Mouse (Mus musculus) regulatory T cell (primary cell): ENCODE data around the gene Trim63.

Source experiments
- in situ Hi-C: fragments of 300-600 bp; cut with MboI, MseI; formaldehyde crosslinking; loops from one replicate; pipeline ENCODE4 v1.15.1; 2025; ENCODE audit warnings: high pct_unique_total_duplicates

The Trim63 gene

DNA sequence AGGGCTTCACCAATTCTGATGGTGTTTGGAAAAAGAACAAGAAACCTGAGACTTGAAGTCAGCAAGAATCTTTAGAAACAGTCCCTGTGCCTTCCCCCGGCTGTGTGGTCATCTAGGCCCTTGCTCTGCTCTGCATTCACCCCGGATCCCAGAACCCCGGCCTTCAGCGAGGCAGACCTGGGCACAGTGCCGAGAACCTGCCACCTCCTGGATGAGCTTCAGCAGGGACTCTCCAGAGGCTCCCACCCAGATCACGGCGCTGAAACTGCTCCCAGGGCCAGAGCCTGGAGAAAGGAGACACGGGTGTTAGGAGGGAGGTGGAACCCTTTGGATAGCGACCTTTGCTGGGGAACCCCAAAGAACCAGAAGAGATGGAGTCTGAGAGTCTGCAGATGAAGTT lies 47.2 kb downstream of the Trim63 start:
- in situ Hi-C loops, result no loop called here

- in situ Hi-C loops, result no loop called here
Measured at GRCm38 (mm10) chr4:134362586-134362985, 47.7 kb downstream of the Trim63 start.

DNA sequence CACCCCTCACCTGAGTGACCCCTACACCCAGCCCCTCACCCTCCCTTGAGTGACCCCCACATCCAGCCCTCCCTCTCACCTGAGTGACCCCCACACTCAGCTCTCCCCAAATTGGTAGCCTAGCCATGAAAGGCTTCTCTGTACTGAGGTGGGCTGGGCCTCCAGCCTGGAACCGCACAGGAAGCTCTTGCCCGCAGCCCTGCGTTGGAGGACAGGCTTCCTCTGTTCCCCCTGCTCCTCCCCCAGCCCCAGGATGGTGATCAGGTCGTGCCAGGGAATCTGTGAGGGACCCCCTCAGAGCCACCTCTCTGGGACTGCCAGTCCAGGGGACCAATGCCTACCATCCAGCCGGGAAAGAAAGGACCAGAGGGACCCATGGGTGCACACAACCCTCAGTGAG lies 50.4 kb downstream of the Trim63 start:
- in situ Hi-C loops, result no loop called here

- in situ Hi-C loops, result loop anchor here (5.0 kb wide), 1 partner anchor 68 kb away; no protein-coding TSS in a partner anchor
Measured at GRCm38 (mm10) chr4:134370649-134371221, 55.8 kb downstream of the Trim63 start.

DNA sequence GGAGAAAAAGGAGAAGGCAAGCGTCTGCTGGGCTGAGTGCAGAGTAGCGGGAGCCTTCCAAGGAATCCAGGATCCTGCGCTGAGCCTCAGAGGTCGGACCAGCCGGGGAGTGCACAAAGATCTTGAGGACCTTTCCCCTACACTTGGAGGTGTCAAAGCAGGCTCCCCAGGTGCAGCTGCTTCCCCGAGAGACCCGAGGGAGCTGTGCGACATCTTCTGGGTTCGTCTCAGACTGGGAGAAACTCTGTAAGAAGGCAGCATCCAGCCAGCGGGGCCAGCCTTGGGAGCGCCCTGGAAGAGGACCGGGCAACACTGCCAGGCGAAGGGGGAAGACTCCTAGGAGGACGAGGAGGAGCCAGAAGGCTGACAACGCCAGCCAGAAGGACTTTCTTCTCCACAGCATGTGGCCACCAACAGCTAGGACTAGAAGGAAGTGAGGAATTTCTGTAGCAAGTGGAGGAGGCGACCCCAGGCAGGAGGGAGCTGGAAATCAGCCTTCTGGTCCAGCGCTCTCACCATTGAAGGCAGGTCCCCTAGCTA lies 56.5 kb downstream of the Trim63 start:
- in situ Hi-C loops, result loop anchor here (5.0 kb wide), 1 partner anchor 69 kb away; no protein-coding TSS in a partner anchor

DNA sequence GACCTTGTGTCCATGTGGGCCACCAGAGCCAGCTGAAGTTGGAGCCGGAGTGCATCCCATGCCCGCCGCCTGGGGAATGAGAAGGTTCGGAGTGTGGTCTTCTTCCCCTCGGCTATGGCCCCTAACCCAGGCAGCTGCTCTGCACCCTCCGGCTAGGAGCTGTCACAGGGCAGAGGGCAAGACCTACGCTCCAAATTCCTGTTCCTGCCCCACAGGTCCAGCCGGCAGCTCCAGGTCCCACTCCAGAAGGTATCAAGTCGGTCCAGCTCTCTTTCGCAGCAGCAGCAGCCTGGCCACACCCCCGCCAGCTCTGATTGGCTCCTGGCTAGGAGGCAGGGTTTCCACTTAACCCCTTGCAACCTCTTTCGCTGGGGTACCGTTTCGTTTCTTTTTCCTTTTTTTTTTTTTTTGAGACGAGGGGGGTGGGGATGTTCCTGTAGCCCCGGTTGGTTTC lies 57.4 kb downstream of the Trim63 start:
- in situ Hi-C loops, result loop anchor here (5.0 kb wide), 1 partner anchor 70 kb away; no protein-coding TSS in a partner anchor

- in situ Hi-C loops, result loop anchor here (5.0 kb wide), 1 partner anchor 71 kb away; no protein-coding TSS in a partner anchor
Measured at GRCm38 (mm10) chr4:134373295-134373694, 58.4 kb downstream of the Trim63 start.

DNA sequence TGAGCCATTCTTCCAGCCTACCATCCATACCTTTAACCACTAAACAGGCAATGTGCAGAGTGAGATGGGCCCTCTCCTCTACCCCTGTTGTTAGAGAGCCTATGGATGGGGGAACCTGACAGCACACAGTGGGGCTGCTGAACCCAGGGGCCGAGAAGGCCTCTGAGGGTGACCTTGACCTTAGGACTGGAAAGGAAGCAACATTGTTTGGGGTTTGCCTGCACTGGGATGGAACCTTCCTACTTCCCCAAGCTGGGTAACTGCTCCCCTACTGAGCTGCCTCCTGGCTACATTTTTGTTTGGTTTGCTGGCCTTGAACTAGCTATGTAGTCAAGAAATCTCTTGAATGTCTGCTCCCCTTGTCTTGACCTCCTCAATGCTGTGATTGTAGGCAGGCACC lies 59.4 kb downstream of the Trim63 start:
- in situ Hi-C loops, result loop anchor here (5.0 kb wide), 1 partner anchor 72 kb away; no protein-coding TSS in a partner anchor

DNA sequence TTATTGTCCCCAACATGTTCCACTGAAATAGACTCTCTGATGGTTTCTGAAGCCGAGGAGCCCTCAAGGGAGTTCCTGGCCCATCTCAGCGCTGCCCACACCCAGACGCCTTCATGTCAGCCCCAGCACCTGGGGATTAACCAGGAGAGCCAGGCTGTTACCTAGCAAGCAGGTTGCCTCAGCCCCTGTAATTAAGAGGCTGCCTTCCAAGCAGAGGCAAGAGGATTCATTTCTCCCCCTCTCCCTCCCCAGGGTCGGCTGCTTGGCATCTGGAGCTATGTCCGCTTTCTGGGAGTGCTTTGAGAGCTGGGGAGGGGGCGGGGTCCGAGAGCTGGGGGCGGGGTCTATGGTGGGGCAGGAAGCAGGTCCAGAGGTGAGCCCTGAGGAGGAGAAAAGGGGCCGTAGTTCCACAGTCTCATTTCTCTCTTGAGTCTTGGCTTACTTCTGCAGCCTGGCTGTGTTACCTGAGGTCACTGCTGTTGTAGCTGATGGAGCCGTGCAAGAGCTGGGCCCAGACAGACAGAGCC lies 63.2 kb downstream of the Trim63 start:
- in situ Hi-C loops, result no loop called here
